Mouse (Mus musculus) cortical plate, adult 2 months (tissue): ENCODE data around the gene Taok2.

Source experiments
- CTCF ChIP-seq: fragments of 200-500 bp; IDR thresholded peaks from 2 replicates; pipeline ENCODE4 v1.5.1; 2011; ENCODE audit warnings: mild to moderate bottlenecking, control low read depth, low read length; ENCODE audit not compliant: insufficient read depth; ENCODE audit errors: extremely low read depth
- POLR2A ChIP-seq: fragments of 200-500 bp; IDR thresholded peaks from 2 replicates; pipeline ENCODE4 v1.6.1; 2011; ENCODE audit warnings: mild to moderate bottlenecking, low read length, control low read depth; ENCODE audit not compliant: insufficient read depth; ENCODE audit errors: extremely low read depth

- TF ChIP-seq CTCF: no peak
- TF ChIP-seq POLR2A: no peak
These were observed 44.5 kb upstream of the Taok2 start for GRCm38 (mm10) chr7:126929046-126929445.
